Mouse (Mus musculus): ENCODE data around the gene Tdrd12.
A peak's percentile ranks its signal among the peaks of the same experiment; 100 is the strongest.
"Not testable (repeated sequence)": the region's sequence is repeated elsewhere in the genome, so short reads cannot be mapped to it uniquely, and the experiment has no call there.

Tdrd12 gene

GRCm38 (mm10) chr7:35537562-35537961, at the start of gene Tdrd12:
Gene Tdrd12, minus strand, starts transcription at chr7:35537745.
- no peak for DNase-seq (ENCODE audit: low read depth)

GRCm38 (mm10) chr7:35586906-35587445, 49.4 kb upstream of the Tdrd12 start:
- no peak for DNase-seq (ENCODE audit: low read depth)

- peak; percentile 98 for DNase-seq (ENCODE audit: low read depth)
These were observed 48.7 kb upstream of the Tdrd12 start, which contains the start of gene Ankrd27 for GRCm38 (mm10) chr7:35586055-35586905. Gene Ankrd27, plus strand, starts transcription at chr7:35586244.

- peak; percentile 78 for DNase-seq (ENCODE audit: low read depth)
These were observed 47.9 kb upstream of the Tdrd12 start, which contains the start of gene Rgs9bp for GRCm38 (mm10) chr7:35585191-35586054. Gene Rgs9bp, minus strand, starts transcription at chr7:35585582.

- peak; percentile 64 for DNase-seq (ENCODE audit: low read depth)
These were observed 47.2 kb upstream of the Tdrd12 start for GRCm38 (mm10) chr7:35584786-35585190.

GRCm38 (mm10) chr7:35584068-35584785, 46.7 kb upstream of the Tdrd12 start:
- DNase-seq (ENCODE audit: low read depth), result no peak

GRCm38 (mm10) chr7:35583476-35584025, 46.0 kb upstream of the Tdrd12 start:
- DNase-seq (ENCODE audit: low read depth), result no peak

- DNase-seq (ENCODE audit: low read depth), result peak; percentile 37
These were observed 45.2 kb upstream of the Tdrd12 start for GRCm38 (mm10) chr7:35582719-35583118.

GRCm38 (mm10) chr7:35579849-35580248, 42.3 kb upstream of the Tdrd12 start:
- peak; percentile 73 for DNase-seq (ENCODE audit: low read depth)

- DNase-seq (ENCODE audit: low read depth), result peak; percentile 41
These were observed 33.3 kb upstream of the Tdrd12 start for GRCm38 (mm10) chr7:35570883-35571282.

- not testable (repeated sequence) for DNase-seq (ENCODE audit: low read depth)
These were observed 32.2 kb upstream of the Tdrd12 start for GRCm38 (mm10) chr7:35569724-35570123.

GRCm38 (mm10) chr7:35565965-35566364, 28.4 kb upstream of the Tdrd12 start:
- DNase-seq (ENCODE audit: low read depth), result not testable (repeated sequence)

- DNase-seq (ENCODE audit: low read depth), result not testable (repeated sequence)
These were observed 27.3 kb upstream of the Tdrd12 start for GRCm38 (mm10) chr7:35564872-35565271.

GRCm38 (mm10) chr7:35564067-35564865, 26.7 kb upstream of the Tdrd12 start:
- DNase-seq (ENCODE audit: low read depth), result no peak

- DNase-seq (ENCODE audit: low read depth), result no peak
These were observed 25.5 kb upstream of the Tdrd12 start for GRCm38 (mm10) chr7:35563071-35563470.

- no peak for DNase-seq (ENCODE audit: low read depth)
These were observed 22.3 kb upstream of the Tdrd12 start for GRCm38 (mm10) chr7:35559838-35560237.

GRCm38 (mm10) chr7:35558681-35559080, 21.1 kb upstream of the Tdrd12 start:
- DNase-seq (ENCODE audit: low read depth), result no peak

- DNase-seq (ENCODE audit: low read depth), result no peak
These were observed 20.0 kb upstream of the Tdrd12 start for GRCm38 (mm10) chr7:35557577-35557976.

- DNase-seq (ENCODE audit: low read depth), result no peak
These were observed 19.4 kb upstream of the Tdrd12 start for GRCm38 (mm10) chr7:35556905-35557304.

GRCm38 (mm10) chr7:35556205-35556603, 18.7 kb upstream of the Tdrd12 start, which contains the start of gene Nudt19:
Gene Nudt19, minus strand, starts transcription at chr7:35556304.
- no peak for DNase-seq (ENCODE audit: low read depth)
